Mouse (Mus musculus): Measurements from ENCODE around the gene Lrrc40.

DNA sequence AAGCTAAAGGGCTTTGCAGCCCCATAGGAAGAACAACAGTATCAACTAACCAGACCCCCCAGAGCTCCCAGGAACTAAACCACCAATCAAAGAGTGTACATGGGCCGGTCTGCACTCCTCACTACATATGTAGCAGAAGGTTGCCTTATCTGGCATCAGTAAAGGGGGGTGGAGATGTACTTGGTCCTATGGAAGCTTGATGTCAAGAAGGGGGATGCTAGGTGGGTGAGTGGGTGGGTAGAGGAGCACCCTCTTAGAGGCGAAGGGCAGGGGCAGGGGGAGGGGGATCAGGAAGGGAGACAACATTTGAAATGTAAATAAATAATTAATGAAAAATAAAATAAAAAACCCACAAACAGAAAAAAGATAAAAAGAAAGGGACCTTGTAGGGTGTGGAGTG is 28.8 kb downstream of the Lrrc40 start:
- TF ChIP-seq CTCF (IDR thresholded peaks at IDR 0.05; ENCODE audit: low read depth, low read length) = no peak
- TF ChIP-seq POLR2A (IDR thresholded peaks at IDR 0.05; ENCODE audit: extremely low read depth, insufficient read depth, low read length) = no peak

All from liver, adult 2 months (tissue).